Mouse (Mus musculus) cerebellum, postnatal 4 days (tissue): Measurements from ENCODE around the gene Plod1.

Experiments
- DNase-seq, 2 experiments: peaks; one replicate each; pipeline ENCODE4 v3.0.0; 2022; ENCODE audit warnings: low spot score in 2 of 2, mixed read lengths in 1 of 2

The Plod1 gene

DNA sequence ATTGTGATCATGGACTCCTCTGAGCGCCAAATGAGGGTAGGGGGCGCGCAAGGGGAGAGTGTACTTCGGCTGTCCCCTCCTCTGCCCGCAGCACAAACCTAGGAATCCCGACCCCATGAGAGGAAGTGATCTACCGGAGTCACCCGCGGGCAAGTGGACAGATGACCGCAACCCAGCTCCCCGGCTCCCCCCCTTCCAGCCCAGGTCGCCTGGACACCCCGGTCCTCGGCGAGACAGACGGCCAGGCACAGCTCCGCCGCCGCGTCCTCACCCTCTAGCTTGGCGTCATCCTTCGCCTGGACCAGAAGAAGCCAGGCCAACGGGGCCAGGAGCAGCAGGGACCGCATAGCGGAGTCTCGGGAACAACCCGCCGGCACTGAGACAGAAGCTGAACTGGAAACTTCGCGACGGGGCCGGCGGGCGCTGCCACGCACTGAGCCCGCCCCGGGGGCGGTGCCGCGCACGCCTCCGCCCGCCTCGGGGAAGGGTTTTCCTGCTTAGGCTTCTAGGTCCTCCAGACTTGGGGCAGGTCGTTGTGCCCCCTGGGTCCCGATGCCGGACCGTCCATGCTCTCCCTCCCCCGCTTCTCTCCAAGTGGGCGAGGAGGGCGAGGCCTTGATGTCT lies at the start of gene Plod1:
Plod1 (minus strand) TSS at position 437 of the 624 bp plus-strand sequence.
- peak; percentile 48 to 65 for DNase-seq

- DNase-seq, result no peak
These were observed 48.9 kb upstream of the Plod1 start, which contains the start of gene Nppb for GRCm38 (mm10) chr4:147985205-147986132. Nppb (plus strand) TSS chr4:147985788.

DNA sequence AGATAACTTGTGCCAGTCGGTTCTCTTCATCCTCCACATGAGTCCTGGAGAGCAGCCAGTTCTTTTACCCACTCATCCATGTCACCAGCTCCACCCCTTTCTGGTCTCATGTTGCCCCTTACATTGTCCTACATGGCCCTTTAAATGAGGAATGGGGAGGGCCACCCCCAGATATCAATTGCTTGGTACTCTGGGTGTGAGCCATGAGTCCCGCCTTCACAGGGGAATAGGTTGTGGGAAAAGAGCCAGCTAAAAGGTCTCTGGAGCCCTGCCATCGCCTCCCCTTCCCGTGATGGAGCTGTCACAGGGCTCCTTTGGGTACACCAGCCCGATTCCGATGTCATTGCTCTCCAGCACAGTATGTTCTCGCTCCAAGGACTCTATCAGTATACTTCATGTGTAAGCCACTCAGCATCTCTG lies 42.9 kb upstream of the Plod1 start:
- DNase-seq, result no peak

- DNase-seq, result no peak
These were observed 41.8 kb upstream of the Plod1 start for GRCm38 (mm10) chr4:147978391-147978790.

DNA sequence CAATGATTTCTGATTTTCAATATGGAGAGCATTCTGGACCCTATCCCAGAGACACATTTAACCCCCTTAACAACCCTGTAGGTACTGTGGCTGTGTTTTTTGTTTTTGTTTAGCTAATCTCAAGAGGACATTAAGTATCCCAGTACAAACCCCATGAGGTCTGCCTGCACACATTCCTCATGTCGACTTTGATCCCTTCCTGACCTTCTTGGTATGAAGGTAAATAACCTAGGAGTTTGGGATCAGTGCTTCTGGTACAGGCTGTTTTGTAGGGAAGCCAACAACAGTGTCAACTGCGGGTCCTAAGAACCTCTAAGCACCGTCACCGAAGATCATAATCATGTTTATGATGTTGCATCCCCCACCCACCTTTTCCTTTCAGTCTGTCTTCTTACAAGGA lies 41.2 kb upstream of the Plod1 start:
- no peak for DNase-seq

DNA sequence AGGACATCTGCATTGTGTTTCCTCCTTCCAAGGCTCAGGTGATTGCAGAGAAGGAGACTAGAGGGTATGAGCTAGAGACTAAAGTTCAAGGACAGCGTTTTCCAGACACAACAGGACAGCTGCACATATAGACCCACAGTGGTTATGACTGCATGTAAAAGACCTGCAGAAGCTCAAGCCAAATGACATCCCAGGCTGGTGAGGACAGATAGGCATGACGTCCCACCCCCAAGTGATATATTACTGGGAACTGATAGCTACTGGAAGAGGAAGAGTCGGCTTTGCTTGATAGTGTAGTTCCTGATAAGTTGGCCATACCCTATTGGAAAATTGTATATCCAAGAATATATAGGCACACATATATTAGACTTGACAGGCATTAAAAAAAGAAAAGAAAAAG lies 39.7 kb upstream of the Plod1 start:
- no peak for DNase-seq

- DNase-seq, result no peak
These were observed 32.8 kb upstream of the Plod1 start for GRCm38 (mm10) chr4:147969337-147969736.

GRCm38 (mm10) chr4:147968816-147969215 lies 32.2 kb upstream of the Plod1 start:
- DNase-seq, result no peak

DNA sequence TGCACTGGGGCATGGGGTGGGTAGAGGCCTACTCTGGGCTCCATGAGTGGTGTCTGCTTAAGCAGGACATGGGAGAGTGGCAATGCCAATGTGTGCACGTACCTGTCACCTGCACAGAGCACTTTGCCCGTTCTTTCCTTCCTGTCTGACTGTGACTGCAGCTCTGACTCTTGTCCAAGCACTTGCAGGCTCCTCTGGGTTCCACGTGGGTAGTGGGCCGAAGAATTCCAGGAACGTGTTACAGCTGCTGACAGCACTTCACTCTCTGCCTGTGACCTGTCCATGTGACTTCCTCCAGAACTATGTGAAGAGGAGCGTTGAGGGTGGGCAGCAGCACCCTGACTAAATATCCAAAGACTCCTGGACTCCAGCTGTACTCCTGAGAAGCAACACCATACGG lies 29.1 kb upstream of the Plod1 start:
- DNase-seq, result no peak

GRCm38 (mm10) chr4:147963623-147964022 lies 27.1 kb upstream of the Plod1 start:
- no peak for DNase-seq

DNA sequence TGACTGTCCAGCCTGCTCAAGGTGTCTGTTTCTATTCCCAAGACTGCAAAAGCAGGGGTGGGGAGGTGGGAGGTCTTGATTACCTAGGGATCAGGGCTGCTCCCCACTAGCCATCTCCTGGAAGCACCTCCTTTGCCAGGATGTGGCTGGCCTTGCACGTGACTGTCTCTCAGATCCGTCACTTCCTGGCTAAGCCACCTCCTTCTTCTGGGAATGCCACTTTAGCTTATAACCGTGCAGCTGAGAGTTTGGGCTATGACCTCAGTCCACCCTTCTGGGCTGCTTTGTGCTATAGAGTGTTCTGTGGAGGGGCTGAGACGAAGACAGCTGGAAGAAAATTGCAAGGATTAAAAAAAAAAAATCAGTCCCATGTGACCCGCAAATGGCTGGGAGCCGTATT lies 26.2 kb upstream of the Plod1 start:
- no peak for DNase-seq

- DNase-seq, result peak in 1 of 2 experiments; percentile 72
These were observed 23.6 kb upstream of the Plod1 start for GRCm38 (mm10) chr4:147959881-147960831.

GRCm38 (mm10) chr4:147957141-147957540 lies 20.6 kb upstream of the Plod1 start:
- DNase-seq, result no peak

DNA sequence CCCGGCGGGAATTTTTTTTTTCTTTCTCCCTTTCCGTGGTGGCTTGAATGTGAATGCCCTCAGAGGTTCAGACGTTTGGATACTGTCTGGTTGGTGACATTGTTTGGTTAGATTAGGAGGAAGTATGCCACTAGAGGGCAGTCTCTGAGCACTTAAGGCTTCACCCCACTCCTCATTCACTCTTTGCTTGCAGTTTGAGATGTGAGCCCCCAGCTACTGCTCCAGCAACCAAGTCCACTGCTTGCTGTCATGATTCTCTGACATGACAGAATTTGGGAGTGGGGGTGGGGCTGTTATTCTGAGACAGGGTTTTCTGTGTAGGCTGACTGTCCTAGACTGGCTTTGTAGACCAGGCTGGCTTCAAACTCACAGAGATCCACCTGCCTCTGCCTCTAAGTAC lies 17.0 kb upstream of the Plod1 start:
- DNase-seq, result peak in 1 of 2 experiments; percentile 42

DNA sequence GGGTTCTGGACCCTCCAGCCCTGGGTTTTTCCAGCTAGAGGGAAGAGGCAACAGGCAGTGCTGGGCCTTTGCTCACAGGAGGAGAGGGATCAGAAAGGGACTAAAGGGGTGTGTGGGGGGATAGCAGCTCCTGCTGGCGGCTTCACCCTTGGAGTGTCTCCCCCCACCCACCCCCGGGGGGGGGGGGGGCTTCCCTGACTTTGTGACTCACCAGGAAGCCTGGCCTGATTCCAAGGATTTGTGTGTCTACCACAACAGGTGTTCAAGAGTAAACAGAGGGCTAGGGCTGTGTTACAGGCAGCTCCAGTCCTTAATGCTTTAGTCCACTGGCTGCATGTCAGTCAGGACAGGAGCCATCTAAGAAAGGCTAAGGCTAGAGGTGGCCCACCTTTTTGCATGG lies 10.9 kb upstream of the Plod1 start:
- no peak for DNase-seq

DNA sequence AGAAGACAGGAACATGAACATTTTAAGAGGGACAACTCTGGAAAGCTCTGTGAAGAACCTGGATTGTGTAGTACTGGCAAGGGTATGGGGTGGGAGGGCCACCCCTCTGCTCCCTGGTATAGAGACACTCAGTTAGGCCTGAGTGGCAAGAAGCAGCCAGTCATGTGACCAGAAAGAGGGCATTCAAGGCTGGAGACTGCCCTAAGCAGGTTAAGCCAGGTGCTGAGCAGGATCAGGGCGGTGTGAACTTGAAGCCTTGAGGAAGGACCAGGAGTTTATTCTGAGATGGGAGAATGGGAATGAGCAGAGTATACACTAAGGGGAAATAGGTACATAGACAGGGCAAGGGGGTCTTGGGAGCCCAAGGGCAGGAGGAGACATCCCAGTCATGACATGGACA lies 6.4 kb upstream of the Plod1 start:
- no peak for DNase-seq

GRCm38 (mm10) chr4:147941045-147942020 lies 4.8 kb upstream of the Plod1 start:
- DNase-seq, result peak in 1 of 2 experiments; percentile 34

GRCm38 (mm10) chr4:147940576-147941044 lies 4.0 kb upstream of the Plod1 start, which contains the start of gene 2510039O18Rik:
2510039O18Rik (plus strand) TSS chr4:147940895.
- peak; percentile 58 to 80 for DNase-seq

DNA sequence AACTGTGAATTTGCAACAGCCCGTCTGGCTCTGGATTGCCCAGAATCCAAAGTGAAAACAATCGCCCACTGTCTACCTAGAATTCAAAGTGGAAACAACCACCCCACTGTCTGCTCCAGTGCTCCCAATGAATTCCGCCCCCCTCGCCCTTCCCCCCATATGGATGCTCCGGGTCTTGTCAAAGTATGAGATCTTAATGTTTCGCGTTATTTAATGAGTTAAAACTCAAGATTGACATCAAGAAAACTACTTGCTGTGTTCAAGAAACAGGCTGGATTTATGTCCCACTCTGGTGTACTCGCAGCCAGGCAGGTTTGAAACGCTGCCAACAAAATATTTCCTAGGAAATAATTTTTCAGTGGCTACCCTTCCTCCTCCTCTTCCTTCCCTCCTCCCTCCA lies 3.5 kb upstream of the Plod1 start:
- no peak for DNase-seq
